Mouse (Mus musculus): ENCODE results near the gene Pth1r. TPM values are rescaled to one million over a fixed set of nuclear protein-coding genes. Genes with fewer than 3 reads are reported as not detected.

Gene Pth1r
- polyA plus RNA-seq, 1 experiment from 2014 or later: 67.1 TPM

GRCm38 (mm10) chr9:110676492-110676911 is 70.4 kb downstream of the Pth1r start:
- H3K27me3 ChIP-seq: no peaks in the 10 kb centered on the region
- peaks cover 6% of the 10 kb centered on the region; the same call in 1 of the 2 replicates for H3K36me3 ChIP-seq
- no peak for ATAC-seq (replicated peaks; ENCODE audit: low FRiP score)
- H3K4me3 ChIP-seq (replicated peaks): no peak overlapping the region
- no peak overlapping the region for H3K27ac ChIP-seq
- WGBS: 86% methylated on average over 8 of the region's 8 CpGs
- peaks cover 40% of the 10 kb centered on the region for H3K4me1 ChIP-seq
- H3K9ac ChIP-seq: no peak overlapping the region
- H3K4me2 ChIP-seq: no peak overlapping the region
- no peaks in the 10 kb centered on the region for H3K9me3 ChIP-seq (replicated peaks)

DNA sequence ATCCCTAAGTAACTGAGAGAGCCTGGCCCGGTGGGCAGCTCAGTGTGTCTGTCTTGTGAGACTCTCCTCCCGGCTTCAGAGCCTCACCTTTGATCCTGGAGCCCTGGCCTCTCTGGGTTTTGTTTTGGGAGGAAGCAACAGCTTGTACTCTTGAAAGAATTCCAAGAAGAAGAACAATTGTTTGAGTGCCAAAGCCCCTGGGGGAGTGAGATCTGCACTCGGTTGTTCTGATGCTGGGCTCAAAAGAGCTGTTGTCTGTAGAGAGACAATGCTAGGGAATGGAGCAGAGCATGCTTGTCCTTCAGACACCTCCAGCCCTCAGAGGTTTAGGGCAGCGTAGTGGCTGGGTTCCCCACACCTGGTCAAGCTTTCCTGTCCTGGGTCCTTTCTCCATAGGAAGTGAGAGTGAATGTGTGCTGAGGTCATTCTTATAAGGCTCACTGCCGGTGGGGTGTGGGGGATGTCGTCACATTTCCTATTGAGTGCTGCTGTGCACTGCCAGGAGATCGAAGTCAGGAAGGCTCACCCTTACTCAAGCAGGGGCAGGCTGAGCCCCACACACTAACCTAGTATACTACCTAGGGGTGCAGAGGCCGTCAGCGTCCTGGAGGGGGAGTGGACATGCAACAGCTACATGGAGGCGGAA is 73.7 kb downstream of the Pth1r start:
- H3K4me1 ChIP-seq: peaks cover 40% of the 10 kb centered on the region
- H3K27me3 ChIP-seq: no peaks in the 10 kb centered on the region
- H3K4me3 ChIP-seq (replicated peaks): no peak overlapping the region
- no peak overlapping the region for H3K9ac ChIP-seq
- 53% methylated on average over 10 of the region's 10 CpGs for WGBS
- H3K9me3 ChIP-seq (replicated peaks): no peaks in the 10 kb centered on the region
- no peaks in the 10 kb centered on the region for H3K36me3 ChIP-seq
- H3K4me2 ChIP-seq: no peak overlapping the region
- H3K27ac ChIP-seq: peak overlapping the region; percentile 61
- ATAC-seq (replicated peaks; ENCODE audit: low FRiP score): no peak

DNA sequence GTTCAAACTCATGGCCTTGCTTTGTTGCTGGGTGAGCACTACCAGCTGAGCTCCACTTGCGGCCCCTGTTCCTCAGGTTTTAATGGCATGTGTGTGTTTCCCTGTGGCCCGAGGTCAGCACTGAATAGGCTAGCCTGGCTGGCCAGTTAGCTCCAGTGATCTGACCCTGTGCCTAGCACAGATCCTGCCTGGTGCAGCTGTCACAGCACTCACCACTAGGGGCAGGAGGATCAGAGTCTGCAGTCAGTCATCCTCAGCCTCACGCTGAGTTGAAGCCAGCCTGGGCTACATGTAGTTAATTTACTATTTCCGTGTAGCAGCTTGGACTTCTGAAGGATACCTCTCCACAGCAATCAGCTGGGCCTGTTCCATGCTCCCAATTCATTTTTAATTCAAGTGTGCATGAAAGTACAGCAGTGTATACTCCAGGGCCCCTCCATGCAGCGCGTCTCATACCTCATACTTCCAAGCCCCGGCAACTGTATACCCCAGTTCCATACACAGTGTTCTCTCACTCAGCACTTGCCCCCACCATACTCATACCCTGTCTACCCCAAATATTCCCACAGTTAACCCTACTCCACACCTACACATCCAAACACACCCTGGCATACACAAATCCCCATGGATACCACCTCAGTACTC is 74.4 kb downstream of the Pth1r start:
- peak; percentile 22; the same call in 1 of the 2 replicates for ATAC-seq (replicated peaks; ENCODE audit: low FRiP score)
- WGBS: 69% methylated on average over 7 of the region's 7 CpGs
- Histone ChIP-seq H3K27ac (peak overlapping the region; percentile 61), H3K4me3 (replicated peaks) (no peak overlapping the region), H3K4me2 (no peak overlapping the region), H3K9ac (no peak overlapping the region), H3K36me3 (no peaks in the 10 kb centered on the region), H3K4me1 (peaks cover 40% of the 10 kb centered on the region), H3K9me3 (replicated peaks) (no peaks in the 10 kb centered on the region), H3K27me3 (no peaks in the 10 kb centered on the region)

Other genes starting within 250 kb of the Pth1r start
- 33.8 and 36.2 TPM in 2 replicates for gene Setd2, start 214.5 kb downstream of the Pth1r start, polyA plus RNA-seq (2015; fragmentation: Nextera tagmentation; extraction: Ambion mirVana)
- 55.2 and 56.4 TPM in 2 replicates for gene Nradd, start 122.7 kb downstream of the Pth1r start, polyA plus RNA-seq (2015; fragmentation: Nextera tagmentation; extraction: Ambion mirVana)
- 3.7 and 5.5 TPM in 2 replicates for gene Nbeal2, start 93.0 kb downstream of the Pth1r start, polyA plus RNA-seq (2015; fragmentation: Nextera tagmentation; extraction: Ambion mirVana)
- gene Ccdc12, start 90.6 kb downstream of the Pth1r start, polyA plus RNA-seq (2015; fragmentation: Nextera tagmentation; extraction: Ambion mirVana): 151 and 157 TPM in 2 replicates
- 1.8 and 3.9 TPM in 2 replicates for gene Myl3, start 5.3 kb downstream of the Pth1r start, polyA plus RNA-seq (2015; fragmentation: Nextera tagmentation; extraction: Ambion mirVana)
- gene Prss42, start 51.0 kb upstream of the Pth1r start, polyA plus RNA-seq (2015; fragmentation: Nextera tagmentation; extraction: Ambion mirVana): not detected in 2 replicates
- not detected in 2 replicates for gene Prss44, start 66.8 kb upstream of the Pth1r start, polyA plus RNA-seq (2015; fragmentation: Nextera tagmentation; extraction: Ambion mirVana)
- not detected in 2 replicates for gene Prss43, start 79.5 kb upstream of the Pth1r start, polyA plus RNA-seq (2015; fragmentation: Nextera tagmentation; extraction: Ambion mirVana)
- not detected in 2 replicates for gene Prss45, start 87.4 kb upstream of the Pth1r start, polyA plus RNA-seq (2015; fragmentation: Nextera tagmentation; extraction: Ambion mirVana)
- 0.13 TPM in 1 of 2 replicates, not detected in the other for gene Prss46, start 97.4 kb upstream of the Pth1r start, polyA plus RNA-seq (2015; fragmentation: Nextera tagmentation; extraction: Ambion mirVana)
- gene Prss50, start 110.8 kb upstream of the Pth1r start, polyA plus RNA-seq (2015; fragmentation: Nextera tagmentation; extraction: Ambion mirVana): 0.40 and 0.90 TPM in 2 replicates
- 4.1 and 5.3 TPM in 2 replicates for gene Als2cl, start 132.7 kb upstream of the Pth1r start, polyA plus RNA-seq (2015; fragmentation: Nextera tagmentation; extraction: Ambion mirVana)
- gene Tmie, start 133.0 kb upstream of the Pth1r start, polyA plus RNA-seq (2015; fragmentation: Nextera tagmentation; extraction: Ambion mirVana): 1.3 and 1.8 TPM in 2 replicates
- gene Fam240a, start 169.7 kb upstream of the Pth1r start, polyA plus RNA-seq (2015; fragmentation: Nextera tagmentation; extraction: Ambion mirVana): not detected in 2 replicates
- not detected in 2 replicates for gene Tdgf1, start 199.0 kb upstream of the Pth1r start, polyA plus RNA-seq (2015; fragmentation: Nextera tagmentation; extraction: Ambion mirVana)
- 0.21 and 0.30 TPM in 2 replicates for gene Lrrc2, start 204.4 kb upstream of the Pth1r start, polyA plus RNA-seq (2015; fragmentation: Nextera tagmentation; extraction: Ambion mirVana)
- 0.86 and 1.0 TPM in 2 replicates for gene Rtp3, start 243.4 kb upstream of the Pth1r start, polyA plus RNA-seq (2015; fragmentation: Nextera tagmentation; extraction: Ambion mirVana)